Mouse (Mus musculus): ENCODE data around the gene Surf2. TPM values are rescaled to one million over a fixed set of nuclear protein-coding genes. Genes with fewer than 3 reads are reported as not detected.

Gene Surf2
- polyA plus RNA-seq, 1 experiment from 2014 or later: 52.0 TPM

DNA sequence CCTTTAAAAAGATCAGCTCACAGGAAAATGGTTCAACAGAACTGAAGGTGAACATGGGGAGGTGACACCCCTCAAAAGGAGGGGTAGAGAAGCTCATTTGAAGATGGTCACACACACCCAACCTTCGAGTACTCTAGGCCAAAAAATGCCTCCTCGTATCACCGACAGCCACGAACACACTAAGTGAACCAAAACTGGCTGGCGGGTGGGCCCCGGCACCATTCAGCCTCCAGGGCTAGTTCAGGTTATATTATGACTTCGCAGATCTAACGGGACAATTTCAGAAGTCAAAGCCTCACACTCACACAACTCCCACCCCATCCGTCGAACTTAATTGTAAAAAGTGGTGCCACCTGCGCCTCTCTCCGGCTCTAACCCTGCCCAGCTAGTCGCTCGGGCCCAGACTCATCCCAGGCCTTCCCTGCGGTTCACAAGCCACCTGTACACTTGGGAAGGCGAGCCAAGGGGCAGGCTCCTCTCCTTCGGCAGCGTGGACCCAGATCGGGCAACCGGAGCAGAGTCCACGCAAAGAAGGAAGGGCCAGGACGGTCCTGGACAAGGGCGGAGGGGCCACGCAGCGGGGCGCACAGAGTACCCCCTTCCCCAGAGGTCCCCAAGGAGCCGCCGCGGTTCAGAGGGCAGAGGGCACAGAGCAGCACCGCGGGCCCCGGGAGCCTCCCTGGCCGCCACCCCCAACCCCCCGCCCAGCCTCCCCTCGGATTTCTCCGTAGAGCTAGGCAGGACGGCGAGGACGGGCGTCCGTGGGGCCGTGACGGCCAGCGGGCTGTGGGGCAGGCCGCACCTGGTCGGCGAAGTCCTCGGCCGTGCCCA, 16.5 kb downstream of the Surf2 start:
- no peak for DNase-seq (ENCODE audit: low read depth, low spot score)
- no peak for ATAC-seq
- no peak for TF ChIP-seq CTCF (IDR thresholded peaks at IDR 0.05)
- in situ Hi-C loops (cut with MboI; ENCODE audit: low pct_unique_long_range_greater_than_20kb): no loop called here
- ChIA-PET CTCF (interaction anchor here (1.1 kb wide), 1 partner anchor 11 kb away, joined by 3 read pairs; no protein-coding TSS in a partner anchor), POLR2A (interaction anchor here (0.6 to 1.5 kb wide), 4 partner anchors 12 to 31 kb away, joined by 3 to 4 read pairs (median 3); partner anchors contain the start of genes Surf1 and Surf2)
- no peaks in the 10 kb centered on the region for H3K27me3 ChIP-seq

DNA sequence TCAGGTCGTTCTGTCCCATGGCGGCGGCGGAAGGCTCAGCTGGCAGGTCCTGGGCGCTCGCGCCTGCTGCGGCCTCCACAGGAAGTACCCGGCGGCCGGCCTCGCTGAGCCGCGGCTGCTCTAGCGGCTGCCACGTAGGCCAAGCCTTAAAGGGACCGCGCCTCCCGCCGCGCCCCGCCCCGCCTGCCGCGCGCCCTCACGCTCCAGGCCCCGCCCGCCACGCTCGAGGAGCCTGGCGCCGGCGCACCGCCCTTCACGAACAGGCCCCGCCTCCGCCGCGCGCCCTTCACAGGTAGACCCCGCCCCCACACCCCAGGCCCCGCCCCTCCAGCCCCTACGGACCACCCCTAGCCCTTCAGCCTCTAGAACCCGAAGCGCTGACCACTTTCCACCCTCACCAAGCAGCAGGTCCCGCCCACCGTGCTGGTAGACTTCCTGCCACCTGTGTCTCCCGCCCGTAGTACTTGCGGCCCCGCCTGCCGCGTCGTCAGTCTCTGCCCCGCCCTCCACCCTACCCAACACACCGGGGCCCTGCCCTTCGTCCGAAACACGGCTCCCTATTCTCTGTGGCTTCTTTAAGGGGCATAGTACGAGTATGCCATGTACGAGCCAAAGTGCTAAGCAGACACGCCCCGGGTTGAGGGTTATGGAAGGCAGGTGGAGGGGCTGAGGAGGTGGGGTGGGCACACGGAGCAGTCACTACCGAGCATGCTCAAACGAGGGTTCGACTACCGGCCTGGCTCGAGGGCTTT, 17.3 kb downstream of the Surf2 start, which contains the start of the genes Surf4 and Stkld1:
Gene Surf4 (minus strand): TSS at position 625 of the 752 bp plus-strand sequence.
Gene Stkld1 (plus strand): TSS at position 744 of the 752 bp plus-strand sequence.
- in situ Hi-C loops (cut with MboI; ENCODE audit: low pct_unique_long_range_greater_than_20kb): no loop called here
- no peaks in the 10 kb centered on the region for H3K27me3 ChIP-seq
- TF ChIP-seq CTCF (IDR thresholded peaks at IDR 0.05): no peak
- POLR2A ChIA-PET: no interaction called here
- DNase-seq (ENCODE audit: low read depth, low spot score): peak; percentile 37
- peak; percentile 92 for ATAC-seq
- CTCF ChIA-PET: no interaction called here

DNA sequence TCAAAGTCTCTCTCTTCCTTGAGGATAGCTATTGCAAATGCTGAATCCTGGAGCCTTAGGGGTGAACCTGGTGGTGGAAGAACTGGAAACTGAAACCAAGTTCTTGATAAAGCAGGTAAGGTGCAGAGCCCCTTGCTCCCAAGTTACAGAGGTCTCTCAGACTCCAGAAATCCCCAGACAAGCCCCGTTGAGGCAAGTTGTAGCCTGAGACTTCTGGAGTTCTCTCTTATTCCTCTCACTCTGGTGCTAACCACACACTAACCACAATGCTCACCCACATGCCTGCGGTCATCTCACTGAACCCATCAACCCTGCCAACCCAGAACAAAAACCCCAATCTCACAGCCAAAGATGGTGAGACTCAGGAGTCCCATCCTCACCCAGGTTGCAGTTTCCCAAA, 19.1 kb downstream of the Surf2 start:
- DNase-seq (ENCODE audit: low read depth, low spot score) (no peak), ATAC-seq (no peak)
- ChIA-PET CTCF (no interaction called here), POLR2A (interaction anchor here (0.7 kb wide), 1 partner anchor 162 kb away, joined by 3 read pairs; no protein-coding TSS in a partner anchor)
- in situ Hi-C loops (cut with MboI; ENCODE audit: low pct_unique_long_range_greater_than_20kb): no loop called here
- TF ChIP-seq CTCF (IDR thresholded peaks at IDR 0.05): no peak
- no peaks in the 10 kb centered on the region for H3K27me3 ChIP-seq

DNA sequence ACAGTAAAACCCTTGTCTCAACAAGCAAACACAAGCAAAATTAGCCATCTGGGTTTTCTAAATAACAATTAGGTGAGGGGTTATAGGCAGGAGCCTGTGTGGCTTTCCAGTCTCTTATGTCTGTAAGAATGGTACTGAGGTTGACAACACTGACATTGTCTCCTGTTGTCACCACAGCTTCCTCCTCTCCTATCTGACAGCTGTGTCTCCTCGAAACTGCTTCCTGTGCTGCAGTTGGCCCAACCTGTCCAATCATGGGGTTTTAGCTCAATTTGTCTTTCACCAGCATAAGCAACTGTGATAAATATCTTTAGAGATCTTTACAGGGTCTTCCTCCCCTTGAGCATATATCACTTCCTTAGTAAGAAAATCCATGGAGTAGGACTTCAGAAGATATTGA, 20.3 kb downstream of the Surf2 start:
- ChIA-PET CTCF (no interaction called here), POLR2A (no interaction called here)
- DNase-seq (ENCODE audit: low read depth, low spot score) (no peak), ATAC-seq (no peak)
- TF ChIP-seq CTCF (IDR thresholded peaks at IDR 0.05): no peak
- H3K27me3 ChIP-seq: no peaks in the 10 kb centered on the region
- in situ Hi-C loops (cut with MboI; ENCODE audit: low pct_unique_long_range_greater_than_20kb): no loop called here

DNA sequence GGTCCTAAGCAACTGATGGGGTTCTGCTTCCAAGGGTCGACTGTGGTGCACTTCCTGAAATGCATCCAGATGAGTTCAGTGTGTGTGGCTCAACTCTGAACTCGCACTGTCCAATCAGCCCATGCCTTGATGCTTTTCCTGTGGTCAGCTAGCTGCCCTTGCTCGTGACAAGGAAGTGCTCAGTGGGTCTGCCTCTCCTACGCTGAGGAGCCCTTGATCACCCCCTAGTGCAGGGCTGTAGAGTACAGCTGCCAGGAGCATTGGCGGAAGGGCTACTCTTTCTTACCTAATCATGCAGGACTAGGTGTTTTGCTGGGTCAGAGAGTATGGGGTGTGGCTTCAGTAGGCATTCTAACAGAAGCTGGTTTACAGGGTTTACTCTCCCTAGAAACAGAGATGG, 25.4 kb downstream of the Surf2 start:
- ATAC-seq (no peak), DNase-seq (ENCODE audit: low read depth, low spot score) (no peak)
- peaks cover 4% of the 10 kb centered on the region for H3K27me3 ChIP-seq
- no peak for TF ChIP-seq CTCF (IDR thresholded peaks at IDR 0.05)
- POLR2A ChIA-PET: no interaction called here
- in situ Hi-C loops (cut with MboI; ENCODE audit: low pct_unique_long_range_greater_than_20kb): no loop called here
- CTCF ChIA-PET: no interaction called here

DNA sequence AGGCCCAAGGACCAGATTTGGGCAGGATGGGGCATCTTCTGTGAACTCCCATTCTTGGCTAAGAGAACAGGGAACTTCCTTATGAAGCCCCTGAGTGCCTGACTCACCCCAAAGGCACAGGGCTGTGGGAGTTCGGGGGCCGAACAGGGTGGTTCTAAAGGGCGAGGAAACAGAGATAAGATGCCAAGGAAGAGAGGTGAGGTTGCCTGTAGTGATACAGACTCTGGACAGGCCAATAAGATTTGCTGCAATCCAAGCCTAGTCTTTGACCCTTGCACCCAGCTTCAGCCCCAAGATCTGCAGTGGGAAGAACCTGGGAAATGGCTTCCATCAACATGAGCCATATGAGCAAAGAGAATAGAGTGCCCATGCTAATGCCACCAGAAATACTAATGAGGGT, 27.1 kb downstream of the Surf2 start:
- DNase-seq (ENCODE audit: low read depth, low spot score): no peak
- in situ Hi-C loops (cut with MboI; ENCODE audit: low pct_unique_long_range_greater_than_20kb): no loop called here
- peaks cover 4% of the 10 kb centered on the region for H3K27me3 ChIP-seq
- CTCF ChIA-PET: interaction anchor here (1.2 kb wide), 1 partner anchor 9 kb away, joined by 4 read pairs; no protein-coding TSS in a partner anchor
- ATAC-seq: no peak
- POLR2A ChIA-PET: no interaction called here
- no peak for TF ChIP-seq CTCF (IDR thresholded peaks at IDR 0.05)

DNA sequence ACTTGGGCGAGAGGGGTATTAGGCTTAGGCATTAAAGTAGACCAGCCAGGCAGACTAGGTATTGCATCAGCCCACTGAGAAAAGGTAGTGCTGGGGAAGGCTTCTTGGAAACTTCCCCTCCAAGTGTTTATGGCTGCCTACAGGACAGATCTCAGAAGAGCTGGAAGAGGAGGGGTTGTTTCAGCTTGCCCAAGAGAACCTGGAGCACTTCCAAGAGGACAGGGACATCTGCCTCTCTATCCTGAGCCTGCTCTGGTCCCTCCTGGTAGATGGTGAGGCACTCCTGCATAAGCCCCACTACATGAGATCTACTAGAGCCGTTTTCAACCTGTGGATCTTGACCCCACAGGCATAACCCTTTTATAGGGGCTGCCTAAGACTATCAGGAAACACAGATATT, 34.2 kb downstream of the Surf2 start:
- ATAC-seq: no peak
- ChIA-PET POLR2A (no interaction called here), CTCF (no interaction called here)
- in situ Hi-C loops (cut with MboI; ENCODE audit: low pct_unique_long_range_greater_than_20kb): no loop called here
- no peak for DNase-seq (ENCODE audit: low read depth, low spot score)
- H3K27me3 ChIP-seq: no peaks in the 10 kb centered on the region
- no peak for TF ChIP-seq CTCF (IDR thresholded peaks at IDR 0.05)

DNA sequence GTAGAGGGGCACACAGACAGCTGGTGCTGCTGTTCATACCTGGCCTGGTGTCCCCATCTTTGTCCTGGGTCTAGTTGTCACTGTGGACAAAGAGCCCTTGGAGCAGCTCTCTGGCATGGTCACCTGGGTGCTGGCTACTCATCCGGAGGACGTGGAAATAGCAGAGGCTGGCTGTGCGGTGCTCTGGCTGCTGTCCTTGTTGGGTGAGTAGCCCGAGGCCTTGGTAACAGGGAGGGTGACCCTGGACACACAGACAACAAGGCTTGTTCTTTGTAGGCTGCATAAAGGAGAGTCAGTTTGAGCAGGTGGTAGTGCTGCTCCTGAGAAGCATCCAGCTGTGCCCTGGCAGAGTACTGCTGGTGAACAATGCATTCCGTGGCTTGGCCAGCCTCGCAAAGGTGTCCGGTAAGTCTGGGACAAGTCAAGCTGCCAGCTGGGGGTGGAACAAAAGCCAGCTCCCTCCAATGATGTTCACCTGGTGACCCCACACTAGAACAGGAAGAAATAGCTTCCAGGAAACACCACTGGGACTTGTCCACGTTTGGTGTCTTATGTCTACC, 35.3 kb downstream of the Surf2 start:
- in situ Hi-C loops (cut with MboI; ENCODE audit: low pct_unique_long_range_greater_than_20kb): no loop called here
- DNase-seq (ENCODE audit: low read depth, low spot score): no peak
- ChIA-PET POLR2A (interaction anchor here (1.5 kb wide), 1 partner anchor 12 kb away, joined by 4 read pairs; the partner anchor contains the start of gene Rexo4), CTCF (interaction anchor here (1.3 kb wide), 1 partner anchor 9 kb away, joined by 4 read pairs; no protein-coding TSS in a partner anchor)
- no peak for ATAC-seq
- TF ChIP-seq CTCF (IDR thresholded peaks at IDR 0.05): no peak
- no peaks in the 10 kb centered on the region for H3K27me3 ChIP-seq

DNA sequence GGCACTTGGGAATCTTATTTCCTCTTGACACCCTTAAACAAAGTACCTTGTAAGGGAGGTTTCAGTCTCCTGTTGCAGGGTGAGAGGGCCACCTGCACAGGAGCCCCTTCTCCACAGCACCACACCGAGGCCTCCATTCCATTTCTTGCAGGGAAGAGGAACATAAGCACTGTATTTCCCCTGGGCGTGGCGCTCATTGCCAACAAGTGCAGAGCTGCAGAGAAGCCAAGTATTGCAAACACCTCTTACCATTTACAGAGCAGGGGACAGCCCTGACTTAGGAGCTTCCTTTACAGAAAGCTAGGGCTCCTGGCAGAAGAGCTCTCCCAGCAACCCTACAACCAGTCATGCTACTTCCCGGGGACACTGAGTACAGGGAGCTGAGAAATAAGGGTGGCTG, 36.0 kb downstream of the Surf2 start:
- ChIA-PET POLR2A (interaction anchor here (1.5 kb wide), 1 partner anchor 12 kb away, joined by 4 read pairs; the partner anchor contains the start of gene Rexo4), CTCF (interaction anchor here (1.2 to 1.3 kb wide), 2 partner anchors 8 to 9 kb away, joined by 3 to 4 read pairs; no protein-coding TSS in a partner anchor)
- in situ Hi-C loops (cut with MboI; ENCODE audit: low pct_unique_long_range_greater_than_20kb): no loop called here
- no peak for DNase-seq (ENCODE audit: low read depth, low spot score)
- no peak for ATAC-seq
- TF ChIP-seq CTCF (IDR thresholded peaks at IDR 0.05): no peak
- H3K27me3 ChIP-seq: no peaks in the 10 kb centered on the region

DNA sequence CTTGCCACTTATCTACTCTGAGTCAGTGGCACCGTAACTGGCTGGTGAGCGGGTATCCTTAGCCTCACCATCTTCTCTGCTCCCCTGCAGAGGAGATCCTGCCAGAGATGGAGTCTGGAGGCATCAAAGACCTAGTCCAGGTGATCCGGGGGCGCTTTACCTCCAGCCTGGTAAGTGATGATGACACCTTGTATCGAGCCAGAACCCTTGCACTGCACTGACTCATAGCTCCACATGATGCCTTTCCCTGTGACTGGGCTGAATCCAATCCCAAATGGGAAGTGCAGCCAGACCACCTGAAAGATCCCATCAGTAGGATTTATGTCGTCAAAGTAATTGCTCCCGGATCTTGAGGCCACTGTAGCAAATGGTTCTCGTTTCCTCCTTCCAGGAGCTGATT, 36.7 kb downstream of the Surf2 start:
- in situ Hi-C loops (cut with MboI; ENCODE audit: low pct_unique_long_range_greater_than_20kb): no loop called here
- CTCF ChIA-PET: interaction anchor here (1.2 to 1.6 kb wide), 3 partner anchors 9 to 14 kb away, joined by 3 to 4 read pairs (median 3); no protein-coding TSS in a partner anchor
- TF ChIP-seq CTCF (IDR thresholded peaks at IDR 0.05): no peak
- POLR2A ChIA-PET: no interaction called here
- no peaks in the 10 kb centered on the region for H3K27me3 ChIP-seq
- ATAC-seq (no peak), DNase-seq (ENCODE audit: low read depth, low spot score) (no peak)
